Mouse (Mus musculus): ENCODE results near the gene Gm10837.
"Not testable (repeated sequence)": the region's sequence is repeated elsewhere in the genome, so short reads cannot be mapped to it uniquely, and the experiment has no call there.

The Gm10837 gene

GRCm38 (mm10) chr14:122490441-122491328 lies at the start of gene Gm10837:
TSS of gene Gm10837 (plus strand) at chr14:122490586.
- no peak for DNase-seq (ENCODE audit: low spot score)

DNA sequence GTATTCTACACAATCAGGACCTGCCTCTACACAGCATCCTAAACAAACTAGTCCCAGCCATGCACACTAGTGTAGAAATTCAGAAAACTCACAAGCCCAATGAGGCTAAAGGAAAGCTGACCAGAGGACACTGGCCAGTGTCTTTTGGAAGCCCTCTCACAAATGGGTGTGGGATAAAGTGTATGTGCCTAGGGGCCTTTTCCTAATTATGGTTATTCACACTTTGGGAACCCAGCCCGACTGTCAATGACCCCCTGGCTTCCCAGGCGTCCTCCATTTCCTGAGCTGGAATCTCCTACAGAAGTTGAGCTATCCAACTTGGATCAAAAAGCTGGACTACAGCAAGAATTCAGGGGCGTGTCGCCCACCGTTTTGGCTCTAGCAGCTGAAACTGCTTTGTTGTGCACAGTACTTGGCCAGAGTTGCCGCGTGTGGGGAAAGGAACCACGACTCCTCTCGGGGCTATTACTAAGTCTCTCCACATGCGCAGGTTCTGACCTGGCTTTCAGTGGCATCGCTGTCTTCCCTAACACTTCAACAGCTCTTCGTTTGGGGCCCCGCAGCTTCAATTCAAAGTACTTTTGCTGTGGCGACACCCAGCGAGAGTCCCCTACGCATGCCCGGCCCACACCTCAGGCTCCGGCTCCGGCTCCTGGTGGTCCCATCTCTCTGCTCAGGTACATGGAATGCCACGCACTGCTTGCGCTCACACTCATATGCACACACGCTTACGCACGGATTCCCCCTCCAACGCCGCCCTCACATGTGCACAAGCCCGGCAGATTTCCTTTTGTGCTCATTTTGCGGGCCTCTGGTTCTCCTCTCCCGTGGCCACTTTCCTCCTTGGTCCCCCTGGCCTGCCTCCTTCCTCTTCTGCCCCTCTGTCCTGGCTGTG lies 40.5 kb upstream of the Gm10837 start:
- DNase-seq (ENCODE audit: low spot score) = no peak

DNA sequence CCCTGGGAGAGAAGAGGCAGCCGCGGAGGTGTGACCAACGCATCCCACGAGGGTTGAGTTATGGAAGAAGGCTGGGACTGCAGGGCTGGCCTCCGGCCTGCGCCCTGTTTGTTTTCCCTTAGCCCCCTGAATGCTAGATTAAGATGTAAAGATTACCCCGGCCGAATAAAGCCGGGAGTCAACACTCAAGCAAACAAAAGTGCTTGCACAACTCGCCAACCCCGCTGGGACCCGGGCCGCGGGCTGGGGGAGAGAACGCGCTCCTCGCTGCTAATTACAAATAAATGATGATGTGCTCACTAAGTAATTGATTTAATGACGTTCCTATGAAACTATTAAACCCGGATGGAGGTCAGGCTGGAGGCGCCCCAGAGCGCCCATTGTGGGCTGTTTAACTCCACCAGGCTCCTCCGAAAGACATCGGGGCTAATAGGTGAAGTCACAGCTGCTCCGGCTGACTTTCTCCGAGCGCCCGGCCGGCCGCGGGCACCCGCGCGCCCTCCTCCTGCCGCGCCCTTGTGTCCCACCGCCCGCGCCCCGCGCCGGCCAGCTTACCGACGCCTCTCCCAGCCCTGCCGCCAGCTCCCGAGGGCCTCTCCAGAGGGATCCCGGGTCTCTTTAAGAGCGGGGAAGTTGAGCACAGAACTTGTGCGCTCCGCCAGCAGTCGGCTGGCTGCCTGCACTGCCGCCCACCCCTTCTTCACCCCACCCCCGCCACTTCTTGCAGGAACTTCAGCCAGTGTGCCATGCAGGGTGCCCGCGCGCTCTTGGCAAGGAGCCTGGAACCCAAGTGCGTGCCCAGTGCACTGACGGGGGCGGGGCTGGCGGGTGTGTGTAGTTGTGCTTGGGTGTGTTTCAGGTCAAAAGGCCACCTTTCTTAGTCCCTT lies 39.6 kb upstream of the Gm10837 start, which contains the start of gene Gm5089:
TSS of gene Gm5089 (minus strand) at position 620 of the 887 bp plus-strand sequence.
- no peak for DNase-seq (ENCODE audit: low spot score)

DNA sequence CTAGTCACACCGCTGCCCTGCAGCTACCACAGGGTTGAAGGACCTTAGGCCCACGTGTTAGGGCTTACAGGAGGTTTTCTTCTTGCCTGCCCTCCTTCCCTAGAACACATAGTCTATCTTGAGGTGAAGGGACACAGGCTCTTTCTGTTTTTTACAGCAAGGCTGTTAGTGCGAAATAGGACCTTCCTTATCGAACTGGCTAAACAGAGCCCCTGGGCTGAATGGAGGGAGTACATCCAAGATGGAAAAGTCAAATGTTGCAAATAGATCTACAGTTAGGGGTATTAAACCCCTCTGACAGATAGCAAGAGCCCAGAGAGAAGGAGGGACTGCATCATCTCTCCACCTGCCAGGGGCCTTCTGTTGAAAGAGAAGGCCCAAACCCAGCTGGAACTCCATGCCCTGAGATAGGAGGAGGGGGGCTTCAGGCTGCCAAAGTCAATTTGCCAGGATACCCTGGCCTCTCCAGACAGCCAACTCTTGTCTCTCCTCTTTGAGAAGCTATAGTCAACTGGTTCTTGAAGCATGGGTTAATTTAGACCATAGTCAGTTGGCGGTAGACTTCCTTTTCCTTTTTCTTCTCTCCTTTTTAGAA lies 38.7 kb upstream of the Gm10837 start:
- no peak for DNase-seq (ENCODE audit: low spot score)

- DNase-seq (ENCODE audit: low spot score) = no peak
Measured at GRCm38 (mm10) chr14:122452701-122453387, 37.5 kb upstream of the Gm10837 start.

DNA sequence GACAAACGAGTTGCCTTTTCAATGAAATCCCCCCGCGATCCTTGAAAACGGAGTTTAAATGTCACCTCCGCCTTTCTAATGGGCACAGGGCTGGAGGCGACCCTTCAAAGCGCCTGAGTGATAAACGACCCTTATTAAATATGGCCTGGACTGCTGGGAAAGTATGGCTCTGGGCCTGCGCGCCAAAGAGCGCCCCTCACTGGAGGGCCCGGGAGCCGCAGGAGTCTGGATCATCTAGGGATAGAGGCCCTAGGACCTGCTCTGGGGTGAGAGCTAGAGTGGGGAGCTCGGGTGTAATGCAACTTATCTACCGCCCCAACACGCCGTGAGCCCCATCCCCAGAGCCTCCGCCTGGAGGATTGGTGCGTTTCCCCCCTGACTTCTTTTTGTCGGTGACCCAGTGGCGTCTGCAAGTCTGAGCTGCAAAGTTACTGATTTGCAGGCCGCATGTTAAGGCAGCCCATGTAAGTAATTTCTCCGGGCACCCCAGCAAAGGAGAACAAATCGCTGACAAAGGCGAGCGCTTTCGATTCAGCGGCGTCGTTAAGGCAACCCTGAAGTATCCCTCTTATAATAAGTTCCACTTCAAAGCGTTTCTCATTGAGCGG lies 36.9 kb upstream of the Gm10837 start:
- DNase-seq (ENCODE audit: low spot score) = no peak

DNA sequence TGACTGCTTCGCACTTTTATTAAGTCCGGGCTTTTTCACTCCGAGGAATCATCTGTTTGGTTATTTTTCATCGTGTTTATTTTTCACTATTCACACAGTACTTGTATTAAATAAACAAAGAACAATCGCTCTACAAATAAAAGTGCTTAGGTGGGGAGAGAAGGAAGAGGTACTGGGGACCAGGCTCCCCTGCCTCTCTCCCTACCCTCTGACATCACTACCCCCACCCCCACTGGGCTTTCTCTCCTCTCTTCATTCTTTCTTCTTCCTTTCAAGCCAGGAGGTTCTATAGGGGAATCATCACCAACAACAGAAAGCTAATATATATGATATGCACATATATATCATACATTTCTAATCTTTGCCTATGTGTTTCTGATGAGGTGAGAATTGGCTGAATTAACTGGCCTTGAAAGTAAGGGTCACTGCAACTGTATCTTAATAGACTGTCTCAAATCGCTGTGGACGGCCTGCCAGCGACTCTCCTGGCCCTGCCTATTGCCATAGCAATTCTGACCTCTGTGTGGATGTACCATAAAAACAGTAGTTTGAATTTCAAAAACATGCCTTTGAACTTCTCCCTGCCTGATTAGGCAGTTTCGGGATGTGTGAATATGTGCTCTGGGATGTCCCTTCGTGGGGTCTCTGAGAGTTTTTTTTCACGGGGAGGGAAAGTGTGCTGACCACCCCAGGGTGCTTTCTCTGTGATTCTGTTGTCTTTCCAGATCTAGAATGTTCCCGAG lies 36.2 kb upstream of the Gm10837 start:
- no peak for DNase-seq (ENCODE audit: low spot score)

DNA sequence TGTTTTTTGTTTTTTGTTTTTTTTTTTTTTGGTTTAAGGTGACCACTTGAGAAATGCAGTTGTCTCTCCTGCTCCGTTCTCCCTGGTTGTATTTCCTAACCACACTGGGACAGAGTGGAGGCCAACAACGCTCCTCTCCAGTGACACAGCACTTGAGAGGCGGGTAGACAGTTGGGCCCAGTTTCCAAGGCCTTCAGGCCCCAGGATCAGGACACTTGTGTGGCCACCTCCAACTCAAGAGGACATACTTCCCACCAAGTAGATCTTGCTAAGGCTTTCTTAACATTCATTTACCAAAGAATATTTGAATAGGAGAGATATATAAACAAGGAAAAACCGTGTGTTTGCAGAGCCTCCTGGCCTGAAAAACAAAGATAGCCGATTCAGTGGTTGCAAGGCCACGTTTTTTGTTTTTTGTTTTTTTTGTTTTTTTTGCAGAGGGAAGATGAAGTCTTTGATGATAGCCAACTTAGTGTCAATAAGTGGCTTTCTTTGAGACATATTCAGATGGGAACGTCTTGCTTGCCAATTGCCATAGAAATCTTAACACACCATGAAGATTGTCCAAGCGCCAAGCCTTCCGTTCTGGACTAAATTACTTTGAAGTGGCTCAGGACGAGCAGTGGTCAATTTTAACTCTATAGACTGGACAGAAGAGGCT lies 35.4 kb upstream of the Gm10837 start:
- DNase-seq (ENCODE audit: low spot score) = no peak

GRCm38 (mm10) chr14:122455562-122455958 lies 34.8 kb upstream of the Gm10837 start:
- DNase-seq (ENCODE audit: low spot score) = no peak

DNA sequence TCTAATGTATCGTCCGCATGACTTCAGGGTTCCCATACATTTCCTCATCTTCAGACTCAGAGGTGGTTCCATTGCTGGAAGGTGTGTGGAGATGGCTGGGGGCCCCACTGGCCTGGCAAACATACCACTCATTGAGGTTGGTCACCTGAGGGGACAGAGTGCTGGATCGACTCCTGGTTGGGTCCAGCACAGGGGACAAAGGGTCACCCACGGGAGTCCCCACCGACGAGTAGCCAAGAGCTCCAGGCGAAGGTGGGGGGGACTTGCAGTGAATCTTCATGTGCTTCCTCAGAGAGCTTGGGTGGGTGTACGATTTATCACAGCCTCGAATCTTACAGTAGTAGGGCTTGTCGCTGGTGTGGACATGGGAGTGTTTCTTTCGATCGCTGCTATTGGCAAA lies 31.1 kb upstream of the Gm10837 start:
- not testable (repeated sequence) for DNase-seq (ENCODE audit: low spot score)

DNA sequence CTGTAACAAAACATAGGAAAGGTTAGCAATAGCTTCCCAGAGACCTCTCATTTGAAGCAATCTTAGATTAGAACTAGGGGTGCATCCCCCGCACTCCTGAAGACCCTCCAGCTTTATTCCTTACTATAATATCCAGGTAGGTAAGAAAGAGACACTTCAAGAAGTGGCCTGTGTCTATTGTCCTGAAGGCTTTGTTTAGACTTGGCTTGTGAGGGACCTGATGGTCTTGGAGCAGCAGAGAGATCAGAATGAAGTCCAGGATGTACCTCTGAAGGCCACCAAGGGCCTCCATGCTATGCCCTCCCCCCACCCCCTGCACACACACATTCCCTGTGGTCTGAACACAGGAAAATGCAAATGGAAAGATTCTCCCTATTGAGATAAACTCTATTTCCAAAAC lies 30.6 kb upstream of the Gm10837 start:
- DNase-seq (ENCODE audit: low spot score) = no peak

GRCm38 (mm10) chr14:122460226-122460625 lies 30.2 kb upstream of the Gm10837 start:
- DNase-seq (ENCODE audit: low spot score) = no peak

GRCm38 (mm10) chr14:122461500-122461899 lies 28.9 kb upstream of the Gm10837 start:
- DNase-seq (ENCODE audit: low spot score) = no peak

DNA sequence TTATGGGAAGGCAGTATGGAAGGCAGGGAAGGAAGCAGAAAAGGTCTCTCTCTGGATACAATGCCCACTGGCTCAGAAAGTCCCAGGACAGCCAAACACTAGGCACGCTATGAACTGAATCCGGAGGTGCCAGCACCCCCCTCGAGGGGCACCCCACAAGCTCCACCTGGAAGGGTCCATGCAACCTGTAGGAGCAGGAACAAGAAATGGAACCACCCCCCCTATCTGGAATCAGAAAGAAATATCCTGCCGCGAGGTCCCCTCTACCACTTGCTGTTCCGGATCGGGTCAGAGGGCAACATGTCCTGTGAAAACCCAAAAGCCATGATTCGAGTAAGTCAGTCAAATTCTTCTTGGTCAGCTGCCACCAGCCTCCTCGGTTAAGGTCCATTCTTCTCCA lies 28.4 kb upstream of the Gm10837 start:
- DNase-seq (ENCODE audit: low spot score) = no peak

DNA sequence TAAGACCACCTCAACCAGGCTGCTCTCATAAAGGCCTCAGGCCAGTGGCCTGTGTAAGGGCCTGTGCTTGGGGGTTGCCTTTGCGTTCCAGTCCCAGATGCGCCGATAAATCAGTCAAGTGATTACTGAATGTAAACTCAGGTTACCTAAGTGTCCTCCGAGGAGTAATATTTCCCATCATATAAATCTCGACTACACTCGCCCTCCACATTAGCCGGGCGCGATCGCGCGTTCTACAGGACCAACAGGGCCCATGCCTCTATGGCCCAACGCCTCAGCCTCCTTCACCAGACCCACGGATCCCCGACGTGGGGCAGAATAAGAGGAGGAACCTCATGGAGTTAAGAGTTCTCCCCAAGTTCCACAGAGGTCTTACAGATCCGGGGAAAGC lies 27.7 kb upstream of the Gm10837 start:
- no peak for DNase-seq (ENCODE audit: low spot score)

DNA sequence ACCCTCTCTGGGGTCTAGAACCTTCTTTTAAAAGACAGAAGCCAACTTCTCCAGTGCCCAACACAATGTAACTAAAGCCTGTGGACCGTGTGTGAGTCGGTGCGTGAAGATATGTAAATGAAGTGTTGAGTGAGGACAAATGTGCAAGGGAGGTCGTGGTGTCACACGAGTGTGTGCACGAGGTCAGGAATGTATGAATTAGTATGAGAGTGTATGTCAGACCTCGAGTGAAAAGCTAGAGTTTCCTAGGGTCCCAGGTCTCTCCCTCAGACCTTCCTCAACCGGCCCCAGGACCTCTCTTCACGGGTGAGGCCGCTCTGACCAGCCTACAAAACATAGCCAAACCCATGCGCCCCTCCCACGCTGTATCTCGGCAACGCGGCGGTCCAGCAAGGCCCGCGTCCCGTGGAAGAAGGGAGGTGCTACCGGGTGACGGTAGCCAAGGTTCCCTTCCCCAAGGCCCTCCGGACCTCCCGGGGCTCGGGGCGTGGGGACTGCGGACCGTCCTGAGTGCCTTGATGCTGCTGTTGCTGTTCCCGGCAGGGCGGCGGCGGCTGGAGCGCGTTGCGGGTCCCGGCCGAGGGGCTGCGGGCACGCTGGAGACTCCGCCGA lies 27.2 kb upstream of the Gm10837 start:
- no peak for DNase-seq (ENCODE audit: low spot score)

DNA sequence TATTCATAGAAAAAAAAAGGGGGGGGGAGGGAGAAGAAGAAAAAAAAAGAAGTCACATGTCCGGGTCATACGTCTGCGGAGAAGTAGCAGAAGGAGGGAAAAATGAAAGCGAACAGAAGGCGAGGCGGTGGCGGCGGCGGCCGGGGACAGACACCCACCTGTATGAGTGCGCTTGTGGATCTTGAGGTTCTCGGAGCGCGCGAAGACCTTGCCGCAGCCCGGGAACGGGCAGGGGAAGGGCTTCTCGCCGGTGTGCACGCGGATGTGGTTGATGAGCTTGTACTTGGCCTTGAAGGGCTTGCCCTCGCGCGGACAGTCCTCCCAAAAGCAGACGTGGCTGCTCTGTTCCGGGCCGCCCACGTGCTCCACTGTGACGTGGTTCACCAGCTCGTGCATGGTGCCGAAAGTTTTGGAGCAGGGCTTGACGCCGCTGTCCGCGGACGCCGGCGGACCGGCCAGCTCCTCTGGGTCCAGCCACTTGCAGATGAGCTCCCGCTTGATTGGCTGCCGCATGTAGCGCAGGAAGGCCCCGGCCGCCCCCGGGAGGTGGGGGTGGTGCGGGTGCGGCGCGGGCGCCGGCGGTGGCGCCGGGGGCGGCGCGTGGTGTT lies 26.5 kb upstream of the Gm10837 start:
- not testable (repeated sequence) for DNase-seq (ENCODE audit: low spot score)

GRCm38 (mm10) chr14:122464351-122464762 lies 26.0 kb upstream of the Gm10837 start:
- no peak for DNase-seq (ENCODE audit: low spot score)
